Mouse (Mus musculus) lung, postnatal 0 days (tissue): ENCODE data around the gene Fam20b. TPM values are rescaled to one million over a fixed set of nuclear protein-coding genes. Genes with fewer than 3 reads are reported as not detected.
A peak's percentile ranks its signal among the peaks of the same experiment; 100 is the strongest.
"Not testable (repeated sequence)": the region's sequence is repeated elsewhere in the genome, so short reads cannot be mapped to it uniquely, and the experiment has no call there.

Experiments used
- ATAC-seq: fragments of 200-750 bp; cut with Nextera tagmentation; 2 replicates; pipeline ENCODE4 v1.8.0; 2017; ENCODE audit warnings: moderate library complexity
- DNase-seq: peaks from one replicate; pipeline ENCODE4 v3.0.0-alpha.2; 2016; ENCODE audit warnings: low spot score
- H3K27ac ChIP-seq: fragments of 300-500 bp; sonication (generic); 2 replicates; pipeline ENCODE4 v1.5.1; 2014; ENCODE audit warnings: antibody characterized with exemption, mild to moderate bottlenecking, low read length, mixed read lengths
- H3K27me3 ChIP-seq: fragments of 300-500 bp; sonication (generic); replicated peaks from 2 replicates; pipeline ENCODE4 v1.6.1; 2014; ENCODE audit warnings: low read length, mixed read lengths; ENCODE audit not compliant: insufficient read depth
- H3K36me3 ChIP-seq: fragments of 300-500 bp; sonication (generic); 2 replicates; pipeline ENCODE4 v1.6.1; 2014; ENCODE audit warnings: low read length, mixed read lengths; ENCODE audit not compliant: insufficient read depth
- H3K4me1 ChIP-seq: fragments of 300-500 bp; sonication (generic); 2 replicates; pipeline ENCODE4 v1.6.1; 2014; ENCODE audit warnings: antibody characterized with exemption, low read depth, low read length, mixed read lengths; ENCODE audit not compliant: insufficient read depth
- H3K4me2 ChIP-seq: fragments of 300-500 bp; sonication (generic); replicated peaks from 2 replicates; pipeline ENCODE4 v1.6.1; 2014; ENCODE audit warnings: low read depth, mild to moderate bottlenecking, low read length, moderate library complexity, mixed read lengths
- H3K4me3 ChIP-seq: fragments of 300-500 bp; sonication (generic); 2 replicates; pipeline ENCODE4 v1.5.1; 2014; ENCODE audit warnings: low read depth, low read length
- H3K9ac ChIP-seq: fragments of 300-500 bp; sonication (generic); replicated peaks from 2 replicates; pipeline ENCODE4 v1.6.1; 2014; ENCODE audit warnings: low read depth, mild to moderate bottlenecking
- H3K9me3 ChIP-seq: fragments of 300-500 bp; sonication (generic); 2 replicates; pipeline ENCODE4 v1.6.1; 2016; ENCODE audit warnings: low read length, mixed read lengths
- CTCF ChIP-seq: IDR thresholded peaks from 2 replicates; pipeline ENCODE4 v1.5.1; 2016; ENCODE audit warnings: antibody characterized with exemption, mild to moderate bottlenecking
- EP300 ChIP-seq: IDR thresholded peaks from 2 replicates; pipeline ENCODE4 v1.6.1; 2016; ENCODE audit warnings: antibody characterized with exemption, mild to moderate bottlenecking, control low read depth
- WGBS: fragments of 180-500 bp; shearing (Covaris S2); extraction: QIAGEN DNeasy Blood & Tissue Kit; methylation state at CpG from one replicate; pipeline ENCODE4 v1.1.7; 2014; 5-methylcytosine and 5-hydroxymethylcytosine counted together
- polyA plus RNA-seq: library from polyadenylated mRNA; unstranded; fragments of >200 nt; fragmentation: Nextera tagmentation; extraction: Ambion mirVana; gene quantifications from 2 replicates; pipeline ENCODE4 v1.2.1, GENCODE M21; 2015

Gene Fam20b
- polyA plus RNA-seq, 1 experiment from 2014 or later, result 15.3 TPM

GRCm38 (mm10) chr1:156668602-156669001, 50.3 kb downstream of the Fam20b start:
- peak; percentile 25 for ATAC-seq
- H3K9ac ChIP-seq, result no peak overlapping the region
- TF ChIP-seq CTCF, result no peak; the same call in 1 of the 2 replicates
- no peak for TF ChIP-seq EP300
- no peak overlapping the region for H3K4me2 ChIP-seq
- peak; percentile 66 for DNase-seq
- 29% methylated on average over 5 of the region's 5 CpGs for WGBS
- H3K27ac ChIP-seq, result peak overlapping the region; percentile 86
- H3K36me3 ChIP-seq, result no peaks in the 10 kb centered on the region
- H3K27me3 ChIP-seq, result no peaks in the 10 kb centered on the region
- peaks cover 12% of the 10 kb centered on the region; the same call in 1 of the 2 replicates for H3K4me1 ChIP-seq
- H3K9me3 ChIP-seq, result no peaks in the 10 kb centered on the region
- H3K4me3 ChIP-seq, result no peak overlapping the region

DNA sequence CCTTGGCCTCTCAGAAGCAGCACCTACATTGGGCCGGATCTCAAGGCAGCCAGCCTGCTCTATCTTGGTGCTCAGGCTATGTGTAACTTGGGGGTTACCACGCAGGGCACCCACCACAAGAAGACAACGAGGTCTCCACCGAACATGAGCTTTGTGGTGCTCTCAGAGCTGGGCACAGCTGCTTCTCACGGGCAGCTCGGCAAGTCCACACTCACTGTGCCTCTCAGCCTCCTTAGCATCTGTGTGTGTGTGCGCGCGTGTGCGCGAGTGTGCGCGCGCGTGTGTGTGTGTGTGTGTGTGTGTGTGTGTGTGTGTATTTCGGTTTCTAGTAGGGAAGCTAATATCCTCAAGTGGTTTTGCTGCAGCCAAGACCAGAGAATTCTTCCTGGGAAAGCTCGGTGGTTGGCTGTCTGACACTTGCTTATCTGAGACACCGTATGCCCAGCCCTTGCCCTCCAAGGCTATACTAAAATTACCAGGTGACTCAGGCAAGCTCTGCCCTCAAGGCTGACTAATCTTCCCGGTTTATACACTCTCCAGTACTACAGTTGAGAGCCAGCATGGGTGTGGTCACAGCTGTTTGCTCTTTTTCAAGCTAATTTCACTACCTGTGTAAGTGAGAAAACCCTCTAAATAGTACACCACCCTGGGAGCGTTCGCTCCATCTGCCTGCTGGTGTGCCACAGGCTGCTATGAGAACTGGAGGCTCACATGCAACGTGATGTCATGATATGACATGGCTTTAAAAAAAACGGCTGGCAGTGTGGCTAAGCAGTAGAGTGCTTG, 51.6 kb downstream of the Fam20b start:
- Histone ChIP-seq H3K9me3 (no peaks in the 10 kb centered on the region), H3K4me3 (no peak overlapping the region), H3K4me2 (peak overlapping the region; percentile 22; the same call in 1 of the 2 replicates), H3K36me3 (no peaks in the 10 kb centered on the region), H3K4me1 (0 out of 2 replicates have a peak, but pooled peaks cover 5% of the 10 kb centered on the region), H3K9ac (no peak overlapping the region), H3K27me3 (no peaks in the 10 kb centered on the region), H3K27ac (peak overlapping the region; percentile 86)
- WGBS, result 66% methylated on average over 23 of the region's 23 CpGs
- DNase-seq (peak; percentile 94), ATAC-seq (peak; percentile 89)
- peak; percentile 90 for TF ChIP-seq EP300
- no peak for TF ChIP-seq CTCF

- Histone ChIP-seq H3K27ac (no peak overlapping the region), H3K27me3 (no peaks in the 10 kb centered on the region), H3K4me3 (no peak overlapping the region), H3K36me3 (no peaks in the 10 kb centered on the region), H3K4me2 (no peak overlapping the region), H3K9me3 (no peaks in the 10 kb centered on the region), H3K9ac (no peak overlapping the region), H3K4me1 (0 out of 2 replicates have a peak, but pooled peaks cover 5% of the 10 kb centered on the region)
- TF ChIP-seq EP300 (no peak), CTCF (no peak)
- DNase-seq, result no peak
- no peak for ATAC-seq
- WGBS, result 83% methylated on average over 8 of the region's 8 CpGs
Observed at GRCm38 (mm10) chr1:156665777-156666176, 53.1 kb downstream of the Fam20b start.

DNA sequence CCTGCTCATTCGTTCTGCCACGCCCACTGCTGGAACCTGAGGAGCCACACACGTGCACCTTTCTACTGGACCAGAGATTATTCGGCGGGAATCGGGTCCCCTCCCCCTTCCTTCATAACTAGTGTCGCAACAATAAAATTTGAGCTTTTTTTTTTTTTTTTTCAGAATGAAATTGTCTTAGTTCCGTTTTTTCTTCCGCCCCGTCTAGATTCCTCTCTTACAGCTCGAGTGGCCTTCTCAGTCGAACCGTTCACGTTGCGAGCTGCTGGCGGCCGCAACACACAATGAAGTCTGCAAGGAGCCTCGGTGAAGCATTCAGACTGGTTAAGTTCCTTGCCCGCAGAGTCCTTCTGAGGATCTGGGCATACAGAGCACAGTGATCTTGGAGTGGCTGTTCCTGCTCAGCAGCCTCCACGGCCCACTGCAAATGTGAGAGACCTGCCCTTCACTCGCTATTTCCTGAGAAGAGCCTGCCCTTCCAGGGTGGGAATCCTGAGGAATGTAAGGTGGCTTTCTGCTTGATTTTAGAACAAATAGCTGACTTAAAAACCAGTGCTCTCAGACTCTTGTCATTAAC, 58.1 kb downstream of the Fam20b start:
- H3K9ac ChIP-seq, H3K9me3 ChIP-seq, DNase-seq, H3K4me1 ChIP-seq, H3K36me3 ChIP-seq, H3K4me3 ChIP-seq, H3K27me3 ChIP-seq: not testable (repeated sequence)
- H3K27ac ChIP-seq, result peak overlapping the region; percentile 33; the same call in 1 of the 2 replicates
- ATAC-seq, result peak; percentile 61
- H3K4me2 ChIP-seq, result 0 out of 2 replicates have a peak overlapping the region, but pooled peaks have one; percentile 17
- 47% methylated on average over 15 of the region's 21 CpGs for WGBS

- Histone ChIP-seq H3K9me3 (no peaks in the 10 kb centered on the region), H3K27me3 (no peaks in the 10 kb centered on the region), H3K36me3 (no peaks in the 10 kb centered on the region), H3K27ac (0 out of 2 replicates have a peak overlapping the region, but pooled peaks have one; percentile 9), H3K4me1 (0 out of 2 replicates have a peak, but pooled peaks cover 5% of the 10 kb centered on the region), H3K9ac (no peak overlapping the region), H3K4me2 (no peak overlapping the region), H3K4me3 (no peak overlapping the region)
- WGBS, result 42% methylated on average over 13 of the region's 13 CpGs
- DNase-seq (peak; percentile 48), ATAC-seq (peak; percentile 64)
- TF ChIP-seq CTCF, result no peak
- no peak for TF ChIP-seq EP300
Observed at GRCm38 (mm10) chr1:156659906-156660659, 58.8 kb downstream of the Fam20b start.

GRCm38 (mm10) chr1:156658676-156659075, 60.2 kb downstream of the Fam20b start:
- no peak overlapping the region for H3K4me3 ChIP-seq
- WGBS, result 69% methylated on average over 5 of the region's 5 CpGs
- no peaks in the 10 kb centered on the region for H3K27me3 ChIP-seq
- no peak overlapping the region for H3K27ac ChIP-seq
- H3K4me1 ChIP-seq, result 0 out of 2 replicates have a peak, but pooled peaks cover 9% of the 10 kb centered on the region
- DNase-seq (no peak), ATAC-seq (no peak)
- no peaks in the 10 kb centered on the region for H3K36me3 ChIP-seq
- H3K9me3 ChIP-seq, result no peaks in the 10 kb centered on the region
- TF ChIP-seq EP300 (no peak), CTCF (no peak)
- no peak overlapping the region for H3K4me2 ChIP-seq
- H3K9ac ChIP-seq, result no peak overlapping the region
